Mouse (Mus musculus) mouse embryonic stem cell (cell line): ENCODE measurements at regions not wholly inside any gene's neighbourhood (a gene's known extent, or its start where the extent isn't known, plus 50 kb on each side); places are given as distances from the start of the nearest gene placed in this dataset.

ENCODE experiments used
- in situ Hi-C, 2 experiments: fragments of 300-500 bp; cut with MboI; formaldehyde crosslinking; loops; 1 replicate in 1 of 2; 3 replicates in 1 of 2; pipeline ENCODE4 v1.14.3; 2019 to 2020; ENCODE audit warnings: low sequenced_read_pairs in 2 of 2, low pct_unique_long_range_greater_than_20kb in 1 of 2, mixed read lengths in 1 of 2; ENCODE audit not compliant: unreplicated experiment in 1 of 2

- in situ Hi-C loops, result no loop called here
These were observed 89.1 kb downstream of the Kcnj2 start for GRCm38 (mm10) chr11:111155023-111155422.

- in situ Hi-C loops, result no loop called here
These were observed 89.8 kb downstream of the Kcnj2 start for GRCm38 (mm10) chr11:111155747-111156146.

- in situ Hi-C loops, result no loop called here
These were observed 93.3 kb downstream of the Kcnj2 start for GRCm38 (mm10) chr11:111159299-111159698.

- in situ Hi-C loops, result no loop called here
These were observed 98.9 kb downstream of the Kcnj2 start for GRCm38 (mm10) chr11:111164907-111165306.

- in situ Hi-C loops, result no loop called here
These were observed 104.3 kb downstream of the Kcnj2 start for GRCm38 (mm10) chr11:111170174-111170800.

GRCm38 (mm10) chr11:111173525-111173924 lies 107.6 kb downstream of the Kcnj2 start:
- in situ Hi-C loops, result no loop called here

GRCm38 (mm10) chr11:111175566-111175965 lies 109.6 kb downstream of the Kcnj2 start:
- in situ Hi-C loops, result no loop called here

GRCm38 (mm10) chr11:111177516-111177915 lies 111.6 kb downstream of the Kcnj2 start:
- in situ Hi-C loops, result no loop called here

- in situ Hi-C loops, result no loop called here
These were observed 131.5 kb downstream of the Kcnj2 start for GRCm38 (mm10) chr11:111197422-111197821.

GRCm38 (mm10) chr11:111200512-111200911 lies 134.5 kb downstream of the Kcnj2 start:
- in situ Hi-C loops, result no loop called here

GRCm38 (mm10) chr11:111202780-111203179 lies 136.8 kb downstream of the Kcnj2 start:
- in situ Hi-C loops, result no loop called here

- in situ Hi-C loops, result no loop called here
These were observed 144.6 kb downstream of the Kcnj2 start for GRCm38 (mm10) chr11:111210565-111210964.

GRCm38 (mm10) chr11:111212038-111212701 lies 146.2 kb downstream of the Kcnj2 start:
- in situ Hi-C loops, result no loop called here

- in situ Hi-C loops, result no loop called here
These were observed 146.9 kb downstream of the Kcnj2 start for GRCm38 (mm10) chr11:111212702-111213328.

- in situ Hi-C loops, result no loop called here
These were observed 149.0 kb downstream of the Kcnj2 start for GRCm38 (mm10) chr11:111215006-111215405.

- in situ Hi-C loops, result no loop called here
These were observed 157.9 kb downstream of the Kcnj2 start for GRCm38 (mm10) chr11:111223834-111224233.

GRCm38 (mm10) chr11:111227305-111227704 lies 161.3 kb downstream of the Kcnj2 start:
- in situ Hi-C loops, result no loop called here

GRCm38 (mm10) chr11:111236741-111237140 lies 170.8 kb downstream of the Kcnj2 start:
- in situ Hi-C loops, result no loop called here

GRCm38 (mm10) chr11:111239784-111240183 lies 173.8 kb downstream of the Kcnj2 start:
- in situ Hi-C loops, result no loop called here

- in situ Hi-C loops, result no loop called here
These were observed 186.3 kb downstream of the Kcnj2 start for GRCm38 (mm10) chr11:111252226-111252625.
